Mouse (Mus musculus) layer of hippocampus, adult 9-11 months (tissue): ENCODE measurements around the gene Clec4a3.
"Not testable (repeated sequence)": the region's sequence is repeated elsewhere in the genome, so short reads cannot be mapped to it uniquely, and the experiment has no call there.

Source experiments
- DNase-seq: peaks from one replicate; pipeline ENCODE4 v3.0.0; 2022

Gene Clec4a3

GRCm38 (mm10) chr6:122952401-122952800 is at the start of gene Clec4a3:
Gene Clec4a3 (plus strand): TSS chr6:122952515.
- peak; percentile 40 for DNase-seq

GRCm38 (mm10) chr6:122919922-122920321 is 32.4 kb upstream of the Clec4a3 start:
- DNase-seq, result no peak

- peak; percentile 18 for DNase-seq
Measured at GRCm38 (mm10) chr6:122921451-122921850, 30.9 kb upstream of the Clec4a3 start, which contains the start of gene Clec4a1. Gene Clec4a1 (plus strand): TSS chr6:122921848.

- DNase-seq, result no peak
Measured at GRCm38 (mm10) chr6:122934845-122935244, 17.5 kb upstream of the Clec4a3 start.

- no peak for DNase-seq
Measured at GRCm38 (mm10) chr6:122939618-122940017, 12.7 kb upstream of the Clec4a3 start.

GRCm38 (mm10) chr6:122946760-122947159 is 5.6 kb upstream of the Clec4a3 start:
- no peak for DNase-seq

- DNase-seq, result no peak
Measured at GRCm38 (mm10) chr6:122964562-122964961, 12.2 kb downstream of the Clec4a3 start.

GRCm38 (mm10) chr6:122969048-122969447 is 16.7 kb downstream of the Clec4a3 start:
- DNase-seq, result no peak

GRCm38 (mm10) chr6:122989876-122990437 is 37.6 kb downstream of the Clec4a3 start, which contains the start of gene Clec4a4:
Gene Clec4a4 (plus strand): TSS chr6:122990367.
- no peak for DNase-seq

GRCm38 (mm10) chr6:123004696-123005095 is 52.4 kb downstream of the Clec4a3 start:
- not testable (repeated sequence) for DNase-seq

GRCm38 (mm10) chr6:123005591-123005990 is 53.3 kb downstream of the Clec4a3 start:
- peak; percentile 3 for DNase-seq
